Mouse (Mus musculus): ENCODE measurements around the gene Abcc3. TPM values are rescaled to one million over a fixed set of nuclear protein-coding genes. Genes with fewer than 3 reads are reported as not detected.
A peak's percentile ranks its signal among the peaks of the same experiment; 100 is the strongest.

The Abcc3 gene
- polyA plus RNA-seq, 1 experiment from 2014 or later = 0.18 TPM

DNA sequence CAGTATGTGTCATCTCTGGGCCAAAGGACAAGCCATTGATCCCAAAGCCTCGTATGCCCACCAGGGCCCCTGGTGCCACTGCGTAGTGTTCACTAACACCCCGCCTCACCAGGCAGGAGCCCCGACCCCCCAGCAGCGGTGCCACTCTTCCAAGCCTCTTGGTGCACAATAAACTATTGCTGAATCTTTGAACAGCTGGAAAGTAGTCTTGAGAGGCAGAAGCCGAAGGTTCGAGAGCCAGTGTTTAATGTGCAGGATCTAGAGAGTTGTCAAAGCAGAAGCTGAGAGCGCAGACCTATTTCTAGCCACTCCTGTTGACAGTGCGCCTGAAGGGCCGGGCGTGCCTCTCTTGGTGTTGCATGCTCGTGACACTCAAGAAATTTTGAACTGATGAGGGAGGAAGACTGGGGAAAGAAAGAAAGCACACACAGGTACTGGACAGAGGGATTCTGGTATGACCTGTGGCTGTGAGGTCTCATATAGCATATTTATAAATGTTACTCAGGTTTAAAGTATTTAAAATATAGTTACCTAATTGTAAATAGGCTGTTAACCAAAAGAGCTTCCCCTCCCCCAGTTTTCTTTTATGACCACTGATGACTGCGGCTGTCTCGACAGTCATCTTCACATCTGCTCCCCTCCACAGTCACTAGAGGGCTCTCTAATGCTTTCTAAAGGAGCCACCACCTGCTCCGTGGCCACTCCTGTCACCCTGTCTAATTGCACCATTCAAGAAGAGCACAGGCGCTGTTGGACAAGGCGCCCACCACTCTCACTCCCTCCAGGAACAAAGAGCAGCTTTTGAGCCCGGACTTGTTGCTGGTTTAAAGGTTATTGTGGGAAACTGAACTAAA lies 52.8 kb downstream of the Abcc3 start:
- 52% methylated on average over 18 of the region's 18 CpGs for WGBS
- no peak overlapping the region for H3K27ac ChIP-seq (ENCODE audit: low read length)
- peaks cover 25% of the 10 kb centered on the region for H3K4me1 ChIP-seq (replicated peaks; ENCODE audit: control insufficient read depth, insufficient read depth, low read length)
- H3K4me2 ChIP-seq (ENCODE audit: low read length) = no peak overlapping the region
- H3K36me3 ChIP-seq (ENCODE audit: control insufficient read depth, insufficient read depth) = peaks cover 14% of the 10 kb centered on the region
- H3K9ac ChIP-seq (replicated peaks; ENCODE audit: low read depth, low read length) = no peak overlapping the region
- no peak overlapping the region for H3K4me3 ChIP-seq (replicated peaks; ENCODE audit: low read length)
- peak; percentile 88 for ATAC-seq
- no peaks in the 10 kb centered on the region for H3K27me3 ChIP-seq (replicated peaks; ENCODE audit: control insufficient read depth, insufficient read depth, low read length)
- no peaks in the 10 kb centered on the region for H3K9me3 ChIP-seq (ENCODE audit: control insufficient read depth, low read length)

DNA sequence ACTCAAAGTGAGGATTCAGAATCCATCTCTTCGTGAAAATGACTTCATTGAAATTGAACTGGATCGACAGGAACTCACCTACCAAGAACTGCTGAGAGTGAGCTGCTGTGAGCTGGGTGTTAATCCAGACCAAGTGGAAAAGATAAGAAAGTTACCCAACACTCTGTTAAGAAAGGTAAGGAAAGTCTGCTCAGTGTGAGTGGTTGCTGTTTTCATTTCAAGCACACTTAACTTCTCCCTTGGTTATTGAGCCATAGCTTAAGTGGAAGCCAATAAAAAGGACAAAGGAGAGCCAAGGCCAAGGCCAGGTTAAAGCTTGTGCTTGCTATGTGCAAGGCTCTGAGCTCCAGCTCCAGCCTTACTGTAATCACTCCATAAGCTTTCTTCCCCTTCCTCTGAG lies 54.5 kb downstream of the Abcc3 start:
- Histone ChIP-seq H3K4me3 (replicated peaks; ENCODE audit: low read length) (no peak overlapping the region), H3K9me3 (ENCODE audit: control insufficient read depth, low read length) (no peaks in the 10 kb centered on the region), H3K27me3 (replicated peaks; ENCODE audit: control insufficient read depth, insufficient read depth, low read length) (no peaks in the 10 kb centered on the region), H3K27ac (ENCODE audit: low read length) (no peak overlapping the region), H3K36me3 (ENCODE audit: control insufficient read depth, insufficient read depth) (peaks cover 16% of the 10 kb centered on the region), H3K4me1 (replicated peaks; ENCODE audit: control insufficient read depth, insufficient read depth, low read length) (peaks cover 16% of the 10 kb centered on the region), H3K4me2 (ENCODE audit: low read length) (no peak overlapping the region), H3K9ac (replicated peaks; ENCODE audit: low read depth, low read length) (no peak overlapping the region)
- WGBS = 91% methylated on average over 2 of the region's 2 CpGs
- no peak for ATAC-seq

DNA sequence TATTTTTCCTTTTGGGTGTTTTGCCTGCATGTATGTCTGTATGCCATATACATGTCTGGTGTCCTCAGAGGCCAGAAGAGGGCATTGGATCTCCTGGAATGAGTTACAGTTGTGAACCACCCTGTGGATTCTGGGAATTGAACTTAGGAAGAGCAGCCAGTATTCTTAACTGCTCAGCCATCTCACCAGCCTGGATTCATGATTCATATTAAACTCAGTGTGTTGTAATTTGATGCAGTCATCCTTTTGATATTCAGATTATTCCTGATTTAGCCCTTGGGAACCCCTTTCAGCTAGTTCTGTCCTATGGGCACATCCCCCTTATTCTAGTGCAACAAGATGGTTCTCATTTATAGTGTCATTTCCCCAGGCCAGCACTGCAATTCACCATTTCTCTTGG lies 56.2 kb downstream of the Abcc3 start:
- Histone ChIP-seq H3K27me3 (replicated peaks; ENCODE audit: control insufficient read depth, insufficient read depth, low read length) (no peaks in the 10 kb centered on the region), H3K4me1 (replicated peaks; ENCODE audit: control insufficient read depth, insufficient read depth, low read length) (peaks cover 10% of the 10 kb centered on the region), H3K36me3 (ENCODE audit: control insufficient read depth, insufficient read depth) (peaks cover 16% of the 10 kb centered on the region), H3K4me2 (ENCODE audit: low read length) (no peak overlapping the region), H3K27ac (ENCODE audit: low read length) (no peak overlapping the region), H3K9ac (replicated peaks; ENCODE audit: low read depth, low read length) (no peak overlapping the region), H3K9me3 (ENCODE audit: control insufficient read depth, low read length) (no peaks in the 10 kb centered on the region), H3K4me3 (replicated peaks; ENCODE audit: low read length) (no peak overlapping the region)
- ATAC-seq = no peak

DNA sequence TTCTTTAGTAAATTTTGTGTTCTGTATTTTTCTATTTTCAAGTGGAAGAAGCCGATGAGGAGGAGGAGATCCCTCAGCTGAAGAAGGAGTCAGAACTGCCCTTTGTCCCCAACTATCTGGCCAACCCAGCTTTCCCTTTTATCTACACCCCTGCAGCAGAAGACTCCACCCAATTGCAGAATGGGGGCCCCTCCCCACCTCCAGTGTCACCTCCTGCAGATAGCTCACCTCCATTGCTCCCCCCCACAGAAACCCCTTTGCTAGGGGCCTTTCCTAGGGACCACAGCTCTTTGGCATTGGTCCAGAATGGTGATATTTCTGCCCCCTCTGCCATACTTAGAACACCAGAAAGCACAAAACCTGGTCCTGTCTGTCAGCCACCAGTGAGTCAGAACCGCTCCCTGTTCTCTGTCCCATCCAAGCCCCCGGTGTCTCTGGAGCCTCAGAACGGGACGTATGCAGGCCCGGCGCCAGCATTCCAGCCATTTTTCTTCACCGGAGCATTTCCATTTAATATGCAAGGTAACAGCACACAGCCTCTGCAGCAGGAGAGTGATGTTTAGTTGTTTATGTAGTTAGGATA lies 58.3 kb downstream of the Abcc3 start:
- H3K4me1 ChIP-seq (replicated peaks; ENCODE audit: control insufficient read depth, insufficient read depth, low read length) = peaks cover 15% of the 10 kb centered on the region
- no peaks in the 10 kb centered on the region for H3K9me3 ChIP-seq (ENCODE audit: control insufficient read depth, low read length)
- no peak overlapping the region for H3K4me3 ChIP-seq (replicated peaks; ENCODE audit: low read length)
- no peak for ATAC-seq
- no peaks in the 10 kb centered on the region for H3K27me3 ChIP-seq (replicated peaks; ENCODE audit: control insufficient read depth, insufficient read depth, low read length)
- no peak overlapping the region for H3K9ac ChIP-seq (replicated peaks; ENCODE audit: low read depth, low read length)
- H3K27ac ChIP-seq (ENCODE audit: low read length) = no peak overlapping the region
- H3K36me3 ChIP-seq (ENCODE audit: control insufficient read depth, insufficient read depth) = peaks cover 14% of the 10 kb centered on the region
- WGBS = 79% methylated on average over 8 of the region's 8 CpGs
- H3K4me2 ChIP-seq (ENCODE audit: low read length) = no peak overlapping the region

DNA sequence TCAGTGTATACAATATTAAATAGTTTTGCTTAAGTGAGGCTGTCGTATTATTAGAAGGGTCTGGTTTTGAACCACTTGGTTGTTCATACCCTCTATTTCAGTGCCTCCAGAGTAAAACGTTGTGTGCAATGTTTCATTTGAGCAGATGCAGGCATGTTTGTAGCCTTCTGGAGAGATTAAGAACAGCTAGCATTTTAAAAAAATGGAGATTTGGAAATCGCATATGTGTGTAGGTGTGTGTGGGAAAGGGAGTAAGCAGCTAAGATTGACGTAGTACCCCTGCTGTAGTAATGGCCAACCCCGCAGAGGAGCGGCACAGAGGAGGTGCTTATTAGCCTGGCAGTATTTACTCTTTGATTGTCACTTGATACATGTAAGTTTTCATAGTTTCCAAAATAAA lies 60.1 kb downstream of the Abcc3 start:
- ATAC-seq = no peak
- no peak overlapping the region for H3K9ac ChIP-seq (replicated peaks; ENCODE audit: low read depth, low read length)
- H3K27ac ChIP-seq (ENCODE audit: low read length) = no peak overlapping the region
- H3K27me3 ChIP-seq (replicated peaks; ENCODE audit: control insufficient read depth, insufficient read depth, low read length) = no peaks in the 10 kb centered on the region
- no peak overlapping the region for H3K4me3 ChIP-seq (replicated peaks; ENCODE audit: low read length)
- peaks cover 25% of the 10 kb centered on the region for H3K4me1 ChIP-seq (replicated peaks; ENCODE audit: control insufficient read depth, insufficient read depth, low read length)
- peaks cover 6% of the 10 kb centered on the region; the same call in 1 of the 2 replicates for H3K36me3 ChIP-seq (ENCODE audit: control insufficient read depth, insufficient read depth)
- no peak overlapping the region for H3K4me2 ChIP-seq (ENCODE audit: low read length)
- H3K9me3 ChIP-seq (ENCODE audit: control insufficient read depth, low read length) = no peaks in the 10 kb centered on the region
- 91% methylated on average over 6 of the region's 6 CpGs for WGBS

DNA sequence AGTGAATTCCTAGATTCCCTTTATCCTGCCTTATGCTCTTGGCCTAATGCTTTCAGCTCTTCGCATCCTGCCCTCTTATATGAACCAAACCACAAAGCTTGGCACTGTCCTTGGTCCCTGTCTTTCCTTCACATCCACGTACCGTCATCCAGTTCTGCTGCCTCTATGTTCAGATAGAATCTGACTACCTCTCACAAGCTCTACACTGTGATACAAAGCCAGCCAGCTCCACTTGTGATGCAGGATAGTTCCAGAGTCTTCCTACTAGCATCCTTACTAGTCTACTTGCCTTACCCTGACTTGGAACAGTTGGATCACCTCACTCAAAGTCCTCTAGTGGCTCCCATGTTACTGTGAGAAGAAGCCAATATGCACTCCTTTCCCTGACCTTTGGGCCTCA lies 62.6 kb downstream of the Abcc3 start:
- 93% methylated on average over 3 of the region's 3 CpGs for WGBS
- Histone ChIP-seq H3K9me3 (ENCODE audit: control insufficient read depth, low read length) (no peaks in the 10 kb centered on the region), H3K27me3 (replicated peaks; ENCODE audit: control insufficient read depth, insufficient read depth, low read length) (no peaks in the 10 kb centered on the region), H3K4me3 (replicated peaks; ENCODE audit: low read length) (no peak overlapping the region), H3K9ac (replicated peaks; ENCODE audit: low read depth, low read length) (no peak overlapping the region), H3K27ac (ENCODE audit: low read length) (no peak overlapping the region), H3K4me2 (ENCODE audit: low read length) (no peak overlapping the region), H3K4me1 (replicated peaks; ENCODE audit: control insufficient read depth, insufficient read depth, low read length) (peaks cover 36% of the 10 kb centered on the region), H3K36me3 (ENCODE audit: control insufficient read depth, insufficient read depth) (peaks cover 2% of the 10 kb centered on the region; the same call in 1 of the 2 replicates)
- ATAC-seq = no peak

DNA sequence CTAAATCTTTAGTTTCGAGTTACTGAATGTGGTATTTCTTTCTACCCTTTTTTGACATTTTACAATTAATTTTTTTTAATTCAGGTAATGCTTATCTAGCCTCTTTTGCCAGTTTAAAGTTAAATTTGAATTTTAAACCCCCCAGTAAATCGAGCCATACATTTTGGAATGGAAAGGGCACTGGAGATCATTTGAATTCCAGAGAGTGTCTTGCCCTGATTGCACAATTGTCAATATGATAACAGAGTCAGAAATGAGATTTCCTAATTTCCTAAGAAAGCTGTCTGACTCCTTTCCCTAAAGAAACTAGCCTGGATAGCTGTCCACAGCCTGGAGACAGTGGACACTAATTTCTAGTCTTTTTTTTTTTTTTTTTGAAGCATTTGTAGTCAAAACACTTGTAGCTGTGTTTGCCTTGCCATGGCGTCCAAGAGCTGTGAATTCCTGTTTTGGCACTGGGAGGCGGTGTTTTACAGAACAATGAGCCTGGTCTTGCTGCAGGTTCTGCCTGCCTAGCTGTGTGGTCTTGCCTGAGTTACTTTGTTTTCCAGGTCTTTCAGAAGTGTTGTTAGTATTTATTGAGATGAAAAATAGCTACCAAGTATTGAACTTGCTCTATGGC lies 63.4 kb downstream of the Abcc3 start:
- WGBS = 30% methylated on average over 4 of the region's 4 CpGs
- peak overlapping the region; percentile 21 for H3K27ac ChIP-seq (ENCODE audit: low read length)

DNA sequence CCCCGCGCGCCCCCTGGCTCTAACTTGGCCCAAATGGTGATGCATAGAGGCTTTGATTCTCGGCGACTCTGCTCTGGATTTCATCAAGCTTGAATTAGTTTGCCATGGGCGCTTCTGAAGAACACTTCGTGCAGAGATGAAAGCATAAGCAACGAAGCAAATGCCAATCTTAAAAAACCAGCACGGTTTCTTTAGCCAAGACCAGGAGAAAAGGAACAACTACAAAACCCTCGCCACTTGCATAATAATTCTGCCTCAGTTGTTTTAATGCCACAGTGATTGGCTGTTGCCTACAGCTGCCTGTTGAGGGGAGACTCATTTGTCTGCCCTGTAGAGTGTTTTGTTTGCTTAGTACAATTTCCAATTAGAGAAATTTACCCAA lies 64.2 kb downstream of the Abcc3 start:
- peak overlapping the region; percentile 98 for H3K27ac ChIP-seq (ENCODE audit: low read length)
- peak overlapping the region; percentile 88 for H3K9ac ChIP-seq (replicated peaks; ENCODE audit: low read depth, low read length)
- H3K27me3 ChIP-seq (replicated peaks; ENCODE audit: control insufficient read depth, insufficient read depth, low read length) = no peaks in the 10 kb centered on the region
- 0% methylated on average over 10 of the region's 10 CpGs for WGBS
- no peaks in the 10 kb centered on the region for H3K36me3 ChIP-seq (ENCODE audit: control insufficient read depth, insufficient read depth)
- peak overlapping the region; percentile 47 for H3K4me3 ChIP-seq (replicated peaks; ENCODE audit: low read length)
- H3K4me2 ChIP-seq (ENCODE audit: low read length) = peak overlapping the region; percentile 78
- peaks cover 36% of the 10 kb centered on the region for H3K4me1 ChIP-seq (replicated peaks; ENCODE audit: control insufficient read depth, insufficient read depth, low read length)
- no peaks in the 10 kb centered on the region for H3K9me3 ChIP-seq (ENCODE audit: control insufficient read depth, low read length)
- ATAC-seq = peak; percentile 29

More for the DNA sequence above, 63.4 kb downstream of the Abcc3 start:
- H3K4me2 ChIP-seq (ENCODE audit: low read length) = peak overlapping the region; percentile 78
- no peaks in the 10 kb centered on the region for H3K9me3 ChIP-seq (ENCODE audit: control insufficient read depth, low read length)
- no peak overlapping the region for H3K9ac ChIP-seq (replicated peaks; ENCODE audit: low read depth, low read length)
- no peak for ATAC-seq
- no peaks in the 10 kb centered on the region for H3K27me3 ChIP-seq (replicated peaks; ENCODE audit: control insufficient read depth, insufficient read depth, low read length)
- H3K4me3 ChIP-seq (replicated peaks; ENCODE audit: low read length) = no peak overlapping the region
- peaks cover 36% of the 10 kb centered on the region for H3K4me1 ChIP-seq (replicated peaks; ENCODE audit: control insufficient read depth, insufficient read depth, low read length)
- no peaks in the 10 kb centered on the region for H3K36me3 ChIP-seq (ENCODE audit: control insufficient read depth, insufficient read depth)
